18 mouse cellular contexts compared by ENCODE assay signal in genomic region chr17:16027989-16028388, GRCm38 (mm10).
"Had no signal": no experiment of that assay in that cellular context is flagged by ENCODE, and none has a peak within 500 bp of the region (broad histone marks: within the 10 kb centered on the region; RNA-seq: fewer than 3 reads in every experiment).

No protein-coding gene starts in this region.

- H3K27ac ChIP-seq: liver, embryonic 12.5 days; liver, embryonic 14.5 days; midbrain, embryonic 10.5 days; midbrain, embryonic 12.5 days; neural tube, embryonic 13.5 days; neural tube, embryonic 15.5 days had no signal

- DNase-seq: lung, adult 18-20 months; midbrain, embryonic 14.5 days; retina, postnatal 1 day; right cerebral cortex, adult 18-20 months; right cerebral cortex, postnatal 25 days; right cerebral cortex, postnatal 4 days; spleen, adult 18-20 months; thymus, adult 18-20 months; thymus, postnatal 14 days; thymus, postnatal 36 days had no signal

- H3K27me3 ChIP-seq: liver, embryonic 12.5 days; midbrain, embryonic 12.5 days; neural tube, embryonic 13.5 days; neural tube, embryonic 15.5 days had no signal

- H3K4me2 ChIP-seq: liver, embryonic 12.5 days; midbrain, embryonic 12.5 days; neural tube, embryonic 13.5 days; neural tube, embryonic 15.5 days had no signal

- H3K9ac ChIP-seq: liver, embryonic 12.5 days; liver, embryonic 14.5 days; midbrain, embryonic 12.5 days; neural tube, embryonic 13.5 days; neural tube, embryonic 15.5 days had no signal

- ATAC-seq: liver, embryonic 12.5 days; midbrain, embryonic 16.5 days had no signal

- H3K36me3 ChIP-seq: liver, embryonic 12.5 days; midbrain, embryonic 10.5 days; midbrain, embryonic 12.5 days; neural tube, embryonic 13.5 days; neural tube, embryonic 15.5 days had no signal

- H3K9me3 ChIP-seq: liver, embryonic 12.5 days; midbrain, embryonic 10.5 days; midbrain, embryonic 12.5 days; neural tube, embryonic 13.5 days; neural tube, embryonic 15.5 days had no signal

- H3K4me3 ChIP-seq: liver, embryonic 12.5 days; midbrain, embryonic 10.5 days; midbrain, embryonic 12.5 days; myocyte; neural tube, embryonic 13.5 days; neural tube, embryonic 15.5 days had no signal

- H3K4me1 ChIP-seq: liver, embryonic 12.5 days; midbrain, embryonic 10.5 days; midbrain, embryonic 12.5 days; neural tube, embryonic 13.5 days; neural tube, embryonic 15.5 days had no signal
